Mouse (Mus musculus) bone marrow, adult 2 months (tissue): Measurements from ENCODE around the gene Banf1.

Experiments
- CTCF ChIP-seq: fragments of 200-500 bp; IDR thresholded peaks from 2 replicates; pipeline ENCODE4 v1.5.1; 2011; ENCODE audit warnings: low read length, control low read depth; ENCODE audit not compliant: control insufficient read depth, insufficient read depth
- POLR2A ChIP-seq: fragments of 200-500 bp; IDR thresholded peaks from 2 replicates; pipeline ENCODE4 v1.6.1; 2011; ENCODE audit warnings: low read depth, mild to moderate bottlenecking, control low read depth, low read length, borderline replicate concordance; ENCODE audit not compliant: control insufficient read depth

GRCm38 (mm10) chr19:5374748-5375147 lies 7.8 kb upstream of the Banf1 start:
- no peak for TF ChIP-seq POLR2A
- no peak for TF ChIP-seq CTCF
